Mouse (Mus musculus) heart, adult 8-10 months (tissue): ENCODE measurements around the gene Polr2b. TPM values are rescaled to one million over a fixed set of nuclear protein-coding genes. Genes with fewer than 3 reads are reported as not detected.
A peak's percentile ranks its signal among the peaks of the same experiment; 100 is the strongest.

ENCODE experiments used
- DNase-seq: peaks from one replicate; pipeline ENCODE4 v3.0.0; 2022; ENCODE audit warnings: low spot score
- total RNA-seq, 4 experiments: library from RNA; stranded (reverse); gene quantifications; 2 replicates each; pipeline ENCODE4 v1.2.4; 2022

The Polr2b gene
- total RNA-seq = 10 to 100 TPM; 30.5 to 35.7 (median 34.9) TPM

GRCm38 (mm10) chr5:77309924-77310772 is at the start of gene Polr2b, which contains the start of gene Noa1:
TSS of gene Polr2b (plus strand) at chr5:77310147.
TSS of gene Noa1 (minus strand) at chr5:77310084.
- peak; percentile 99 for DNase-seq

- no peak for DNase-seq
Observed at GRCm38 (mm10) chr5:77261137-77261536, 48.8 kb upstream of the Polr2b start.

- DNase-seq = no peak
Observed at GRCm38 (mm10) chr5:77262105-77262504, 47.8 kb upstream of the Polr2b start.

- DNase-seq = peak; percentile 61
Observed at GRCm38 (mm10) chr5:77265081-77265670, 44.8 kb upstream of the Polr2b start, which contains the start of gene Rest. TSS of gene Rest (plus strand) at chr5:77265491.

GRCm38 (mm10) chr5:77265671-77266065 is 44.3 kb upstream of the Polr2b start:
- peak; percentile 42 for DNase-seq

- peak; percentile 19 for DNase-seq
Observed at GRCm38 (mm10) chr5:77266066-77266885, 43.7 kb upstream of the Polr2b start.

- peak; percentile 9 for DNase-seq
Observed at GRCm38 (mm10) chr5:77266886-77267401, 43.0 kb upstream of the Polr2b start.

GRCm38 (mm10) chr5:77267441-77267840 is 42.5 kb upstream of the Polr2b start:
- DNase-seq = no peak

- DNase-seq = no peak
Observed at GRCm38 (mm10) chr5:77267957-77268624, 41.9 kb upstream of the Polr2b start.

GRCm38 (mm10) chr5:77269399-77269798 is 40.5 kb upstream of the Polr2b start:
- DNase-seq = no peak

GRCm38 (mm10) chr5:77273151-77273550 is 36.8 kb upstream of the Polr2b start:
- DNase-seq = no peak

GRCm38 (mm10) chr5:77275950-77276349 is 34.0 kb upstream of the Polr2b start:
- DNase-seq = peak; percentile 28

- no peak for DNase-seq
Observed at GRCm38 (mm10) chr5:77277204-77277603, 32.7 kb upstream of the Polr2b start.

- no peak for DNase-seq
Observed at GRCm38 (mm10) chr5:77281518-77282174, 28.3 kb upstream of the Polr2b start.

GRCm38 (mm10) chr5:77282242-77282641 is 27.7 kb upstream of the Polr2b start:
- DNase-seq = no peak

GRCm38 (mm10) chr5:77285685-77286084 is 24.3 kb upstream of the Polr2b start:
- DNase-seq = no peak

GRCm38 (mm10) chr5:77286904-77287303 is 23.0 kb upstream of the Polr2b start:
- no peak for DNase-seq

- no peak for DNase-seq
Observed at GRCm38 (mm10) chr5:77287901-77288300, 22.0 kb upstream of the Polr2b start.

- DNase-seq = no peak
Observed at GRCm38 (mm10) chr5:77289686-77290085, 20.3 kb upstream of the Polr2b start.

- DNase-seq = no peak
Observed at GRCm38 (mm10) chr5:77290606-77291005, 19.3 kb upstream of the Polr2b start.
